Mouse (Mus musculus): ENCODE measurements at regions not wholly inside any gene's neighbourhood (a gene's known extent, or its start where the extent isn't known, plus 50 kb on each side); places are given as distances from the start of the nearest gene placed in this dataset.

- peak; percentile 67 to 78 for DNase-seq (ENCODE audit: low spot score in 2 of 2)
- intact Hi-C loops (cut with DNase I), result loop anchor here (10.0 kb wide), 1 partner anchor 267 kb away; the partner anchor contains the start of gene AI593442
These were observed 239.5 kb upstream of the Zc3h12c start for GRCm38 (mm10) chr9:52407841-52408240.

GRCm38 (mm10) chr9:52402496-52402895, 234.1 kb upstream of the Zc3h12c start:
- intact Hi-C loops (cut with DNase I), result loop anchor here (5.0 to 10.0 kb wide), 2 partner anchors 70 to 272 kb away; partner anchors contain the start of gene AI593442
- DNase-seq (ENCODE audit: low spot score in 2 of 2), result no peak

GRCm38 (mm10) chr9:52379031-52379430, 210.7 kb upstream of the Zc3h12c start:
- no peak for DNase-seq (ENCODE audit: low spot score in 2 of 2)
- intact Hi-C loops (cut with DNase I), result no loop called here

- intact Hi-C loops (cut with DNase I), result no loop called here
- no peak for DNase-seq (ENCODE audit: low spot score in 2 of 2)
These were observed 209.4 kb upstream of the Zc3h12c start for GRCm38 (mm10) chr9:52377761-52378160.

GRCm38 (mm10) chr9:52376914-52377313, 208.5 kb upstream of the Zc3h12c start:
- intact Hi-C loops (cut with DNase I), result no loop called here

GRCm38 (mm10) chr9:52371296-52371695, 202.9 kb upstream of the Zc3h12c start:
- intact Hi-C loops (cut with DNase I), result no loop called here
- no peak for DNase-seq (ENCODE audit: low spot score in 2 of 2)

More at GRCm38 (mm10) chr9:52376914-52377313, 208.5 kb upstream of the Zc3h12c start:
- DNase-seq (ENCODE audit: low spot score in 2 of 2), result no peak

- intact Hi-C loops (cut with DNase I), result no loop called here
- DNase-seq (ENCODE audit: low spot score in 2 of 2), result no peak
These were observed 200.5 kb upstream of the Zc3h12c start for GRCm38 (mm10) chr9:52368911-52369310.

- DNase-seq (ENCODE audit: low spot score in 2 of 2), result no peak
- intact Hi-C loops (cut with DNase I), result no loop called here
These were observed 199.7 kb upstream of the Zc3h12c start for GRCm38 (mm10) chr9:52368080-52368479.

- intact Hi-C loops (cut with DNase I), result no loop called here
- DNase-seq (ENCODE audit: low spot score in 2 of 2), result no peak
These were observed 197.7 kb upstream of the Zc3h12c start for GRCm38 (mm10) chr9:52366046-52366445.

GRCm38 (mm10) chr9:52361599-52361998, 193.2 kb upstream of the Zc3h12c start:
- no peak for DNase-seq (ENCODE audit: low spot score in 2 of 2)

GRCm38 (mm10) chr9:52359416-52359815, 191.0 kb upstream of the Zc3h12c start:
- DNase-seq (ENCODE audit: low spot score in 2 of 2), result no peak
- intact Hi-C loops (cut with DNase I), result no loop called here

More at GRCm38 (mm10) chr9:52361599-52361998, 193.2 kb upstream of the Zc3h12c start:
- intact Hi-C loops (cut with DNase I), result no loop called here

- no peak for DNase-seq (ENCODE audit: low spot score in 2 of 2)
- intact Hi-C loops (cut with DNase I), result no loop called here
These were observed 188.2 kb upstream of the Zc3h12c start for GRCm38 (mm10) chr9:52356549-52356948.

GRCm38 (mm10) chr9:52355187-52355982, 187.0 kb upstream of the Zc3h12c start:
- no peak for DNase-seq (ENCODE audit: low spot score in 2 of 2)
- intact Hi-C loops (cut with DNase I), result no loop called here

GRCm38 (mm10) chr9:52348536-52349527, 180.5 kb upstream of the Zc3h12c start:
- no peak for DNase-seq (ENCODE audit: low spot score in 2 of 2)
- intact Hi-C loops (cut with DNase I), result no loop called here

- intact Hi-C loops (cut with DNase I), result no loop called here
- DNase-seq (ENCODE audit: low spot score in 2 of 2), result no peak
These were observed 176.0 kb upstream of the Zc3h12c start for GRCm38 (mm10) chr9:52344177-52344877.

GRCm38 (mm10) chr9:52341029-52341428, 172.7 kb upstream of the Zc3h12c start:
- intact Hi-C loops (cut with DNase I), result no loop called here
- no peak for DNase-seq (ENCODE audit: low spot score in 2 of 2)

GRCm38 (mm10) chr9:52337786-52338322, 169.5 kb upstream of the Zc3h12c start:
- intact Hi-C loops (cut with DNase I), result no loop called here

GRCm38 (mm10) chr9:52334767-52335166, 166.4 kb upstream of the Zc3h12c start:
- DNase-seq (ENCODE audit: low spot score in 2 of 2), result no peak
- intact Hi-C loops (cut with DNase I), result loop anchor here (5.0 kb wide), 1 partner anchor 68 kb away; no protein-coding TSS in a partner anchor

More at GRCm38 (mm10) chr9:52337786-52338322, 169.5 kb upstream of the Zc3h12c start:
- no peak for DNase-seq (ENCODE audit: low spot score in 2 of 2)

GRCm38 (mm10) chr9:52333884-52334283, 165.5 kb upstream of the Zc3h12c start:
- DNase-seq (ENCODE audit: low spot score in 2 of 2), result no peak
- intact Hi-C loops (cut with DNase I), result loop anchor here (5.0 kb wide), 1 partner anchor 68 kb away; no protein-coding TSS in a partner anchor
